Mouse (Mus musculus) monocyte, adult 59 days (primary cell): ENCODE results near the gene Olfr1371. TPM values are rescaled to one million over a fixed set of nuclear protein-coding genes. Genes with fewer than 3 reads are reported as not detected.

Source experiments
- total RNA-seq, 2 experiments: library from RNA; stranded (reverse); gene quantifications; one replicate each; pipeline ENCODE4 v1.2.4; 2023

Olfr1371 gene
- total RNA-seq = not detected

GRCm38 (mm10) chr11:52213887-52214286 is at the start of gene Olfr1371:
TSS of gene Olfr1371 (minus strand) at chr11:52213987.

GRCm38 (mm10) chr11:52231606-52232541 is 18.1 kb upstream of the Olfr1371 start, which contains the start of gene Skp1a:
TSS of gene Skp1a (plus strand) at chr11:52231995.

Other genes with a start within 250 kb of the Olfr1371 start
- 10 to 100 TPM; 21.9 to 23.0 TPM for gene Cdkn2aipnl, start 246.3 kb downstream of the Olfr1371 start, total RNA-seq
- gene Ube2b, start 213.2 kb downstream of the Olfr1371 start, total RNA-seq = 100 to 1,000 TPM; 137 to 152 TPM
- gene Cdkl3, start 209.8 kb downstream of the Olfr1371 start, total RNA-seq = 1 to 10 TPM; 1.5 to 1.9 TPM
- 100 to 1,000 TPM; 172 to 185 TPM for gene Ppp2ca, start 115.3 kb downstream of the Olfr1371 start, total RNA-seq
- gene Olfr1373, start 68.5 kb downstream of the Olfr1371 start, total RNA-seq = not detected
- gene Skp1a, start 18.0 kb upstream of the Olfr1371 start, total RNA-seq = 10 to 100 TPM; 82.9 to 83.9 TPM
- 1 to 10 TPM; 3.4 to 5.6 TPM for gene Tcf7, start 69.0 kb upstream of the Olfr1371 start, total RNA-seq
- gene Vdac1, start 146.9 kb upstream of the Olfr1371 start, total RNA-seq = 10 to 100 TPM; 64.7 to 67.4 TPM
- 10 to 100 TPM; 70.7 to 84.6 TPM for gene 9530068E07Rik, start 182.4 kb upstream of the Olfr1371 start, total RNA-seq